Mouse (Mus musculus) MEL (cell line): ENCODE data around the gene Tmem106a. TPM values are rescaled to one million over a fixed set of nuclear protein-coding genes. Genes with fewer than 3 reads are reported as not detected.
"Not testable (repeated sequence)": the region's sequence is repeated elsewhere in the genome, so short reads cannot be mapped to it uniquely, and the experiment has no call there.

ENCODE experiments used
- DNase-seq: peaks from one replicate; pipeline ENCODE4 v3.0.0; 2011; ENCODE audit warnings: low read depth, low spot score
- H3K27ac ChIP-seq: 2 replicates; pipeline ENCODE4 v1.5.1; 2012; ENCODE audit warnings: low read depth, mild to moderate bottlenecking, control low read depth, low read length, moderate library complexity; ENCODE audit not compliant: control insufficient read depth
- H3K27me3 ChIP-seq, 2 experiments: fragments of 150-350 bp in 1 of 2; sonication (generic) in 1 of 2; 2 replicates each; pipeline ENCODE4 v1.6.1; 2012; ENCODE audit warnings: low read length in 2 of 2, mild to moderate bottlenecking in 2 of 2, improper control_type of control experiment in 1 of 2, moderate library complexity in 1 of 2; ENCODE audit not compliant: insufficient read depth in 2 of 2, control insufficient read depth in 1 of 2
- H3K36me3 ChIP-seq, 2 experiments: 2 replicates each; pipeline ENCODE4 v1.6.1; 2012 to 2014; ENCODE audit warnings: low read length in 2 of 2, improper control_type of control experiment in 1 of 2, inconsistent platforms in 1 of 2, mild to moderate bottlenecking in 1 of 2; ENCODE audit not compliant: insufficient read depth in 2 of 2, control insufficient read depth in 1 of 2
- H3K4me1 ChIP-seq, 2 experiments: fragments of 150-350 bp in 1 of 2; sonication (generic) in 1 of 2; 2 replicates each; pipeline ENCODE4 v1.6.1; 2012; ENCODE audit warnings: low read length in 2 of 2, improper control_type of control experiment in 1 of 2, mild to moderate bottlenecking in 1 of 2; ENCODE audit not compliant: insufficient read depth in 2 of 2, control insufficient read depth in 1 of 2
- H3K4me3 ChIP-seq, 2 experiments: fragments of 150-350 bp in 1 of 2; sonication (generic) in 1 of 2; 2 replicates each; pipeline ENCODE4 v1.5.1; 2012; ENCODE audit warnings: low read depth in 2 of 2, low read length in 2 of 2, mild to moderate bottlenecking in 2 of 2, moderate library complexity in 2 of 2, control low read depth in 1 of 2, improper control_type of control experiment in 1 of 2; ENCODE audit not compliant: control insufficient read depth in 1 of 2, insufficient read depth in 1 of 2
- H3K79me2 ChIP-seq: 2 replicates; pipeline ENCODE4 v1.6.1; 2012; ENCODE audit warnings: mild to moderate bottlenecking, low read length, moderate library complexity; ENCODE audit not compliant: control insufficient read depth, poor library complexity, insufficient read depth
- H3K9ac ChIP-seq: 2 replicates; pipeline ENCODE4 v1.6.1; 2012; ENCODE audit warnings: low read depth, mild to moderate bottlenecking, control low read depth, low read length, moderate library complexity; ENCODE audit not compliant: control insufficient read depth, poor library complexity, severe bottlenecking
- H3K9me3 ChIP-seq: fragments of 150-350 bp; sonication (generic); replicated peaks from 2 replicates; pipeline ENCODE4 v1.6.1; 2012; ENCODE audit warnings: mild to moderate bottlenecking, low read length, improper control_type of control experiment, moderate library complexity; ENCODE audit not compliant: insufficient read depth
- ETS1 ChIP-seq: IDR thresholded peaks from 2 replicates; pipeline ENCODE4 v1.6.1; 2012; ENCODE audit warnings: low read depth, mild to moderate bottlenecking, inconsistent platforms, low read length, improper control_type of control experiment, moderate library complexity
- GATA1 ChIP-seq: IDR thresholded peaks from 2 replicates; pipeline ENCODE4 v1.6.1; 2011; ENCODE audit warnings: low read depth, low read length, improper control_type of control experiment
- HCFC1 ChIP-seq: IDR thresholded peaks from 2 replicates; pipeline ENCODE4 v1.6.1; 2012; ENCODE audit warnings: low read depth, mild to moderate bottlenecking, inconsistent platforms, low read length, improper control_type of control experiment, moderate library complexity
- JUND ChIP-seq: IDR thresholded peaks from 2 replicates; pipeline ENCODE4 v1.6.1; 2011; ENCODE audit warnings: low read depth, mild to moderate bottlenecking, improper control_type of control experiment, low read length
- MAX ChIP-seq: IDR thresholded peaks from 2 replicates; pipeline ENCODE4 v1.6.1; 2011; ENCODE audit warnings: low read length, improper control_type of control experiment
- MAZ ChIP-seq: IDR thresholded peaks from 2 replicates; pipeline ENCODE4 v1.6.1; 2012; ENCODE audit warnings: low read depth, mild to moderate bottlenecking, inconsistent platforms, low read length, improper control_type of control experiment
- MEF2A ChIP-seq: IDR thresholded peaks from 2 replicates; pipeline ENCODE4 v1.6.1; 2014; ENCODE audit warnings: low read depth, mild to moderate bottlenecking, inconsistent platforms, low read length, improper control_type of control experiment; ENCODE audit not compliant: poor library complexity, insufficient replicate concordance, severe bottlenecking; ENCODE audit errors: extremely low read depth
- MXI1 ChIP-seq: IDR thresholded peaks from 2 replicates; pipeline ENCODE4 v1.6.1; 2011; ENCODE audit warnings: mild to moderate bottlenecking, low read depth, low read length, improper control_type of control experiment
- MYC ChIP-seq: IDR thresholded peaks from 2 replicates; pipeline ENCODE4 v1.6.1; 2011; ENCODE audit warnings: low read depth, mild to moderate bottlenecking, low read length, improper control_type of control experiment, moderate library complexity
- NELFE ChIP-seq: IDR thresholded peaks from 2 replicates; pipeline ENCODE4 v1.6.1; 2011; ENCODE audit warnings: low read depth, low read length, improper control_type of control experiment
- NRF1 ChIP-seq: IDR thresholded peaks from 2 replicates; pipeline ENCODE4 v1.6.1; 2014; ENCODE audit warnings: low read depth, mild to moderate bottlenecking, inconsistent platforms, low read length, improper control_type of control experiment, moderate library complexity; ENCODE audit not compliant: poor library complexity, insufficient read depth, severe bottlenecking
- POLR2A ChIP-seq, 2 experiments: IDR thresholded peaks; 2 replicates each; pipeline ENCODE4 v1.6.1; 2011 to 2012; ENCODE audit warnings: low read length in 2 of 2, mild to moderate bottlenecking in 2 of 2, control low read depth in 1 of 2, improper control_type of control experiment in 1 of 2, low read depth in 1 of 2, moderate library complexity in 1 of 2; ENCODE audit not compliant: control insufficient read depth in 1 of 2, insufficient read depth in 1 of 2, poor library complexity in 1 of 2
- POLR2AphosphoS2 ChIP-seq: IDR thresholded peaks from 2 replicates; pipeline ENCODE4 v1.6.1; 2011; ENCODE audit warnings: low read length, improper control_type of control experiment
- POLR2AphosphoS5 ChIP-seq: IDR thresholded peaks from 2 replicates; pipeline ENCODE4 v1.6.1; 2012; ENCODE audit warnings: low read depth, borderline replicate concordance, mild to moderate bottlenecking, inconsistent platforms, low read length, moderate library complexity, mixed read lengths
- SIN3A ChIP-seq: IDR thresholded peaks from 2 replicates; pipeline ENCODE4 v1.6.1; 2012; ENCODE audit warnings: low read length, improper control_type of control experiment, inconsistent platforms
- SMC3 ChIP-seq: IDR thresholded peaks from 2 replicates; pipeline ENCODE4 v1.6.1; 2011; ENCODE audit warnings: low read depth, low read length, improper control_type of control experiment
- TBP ChIP-seq: IDR thresholded peaks from 2 replicates; pipeline ENCODE4 v1.8.0; 2011; ENCODE audit warnings: low read depth, low read length, improper control_type of control experiment
- TCF12 ChIP-seq: IDR thresholded peaks from 2 replicates; pipeline ENCODE4 v1.6.1; 2014; ENCODE audit warnings: low read depth, mild to moderate bottlenecking, inconsistent platforms, low read length, improper control_type of control experiment, moderate library complexity
- USF1 ChIP-seq: IDR thresholded peaks from 2 replicates; pipeline ENCODE4 v1.6.1; 2014; ENCODE audit warnings: low read depth, mild to moderate bottlenecking, inconsistent platforms, low read length, improper control_type of control experiment, moderate library complexity
- ZKSCAN1 ChIP-seq: IDR thresholded peaks from 2 replicates; pipeline ENCODE4 v1.6.1; 2012; ENCODE audit warnings: low read depth, mild to moderate bottlenecking, inconsistent platforms, low read length, improper control_type of control experiment, moderate library complexity
- ZMIZ1 ChIP-seq: IDR thresholded peaks from 2 replicates; pipeline ENCODE4 v1.6.1; 2012; ENCODE audit warnings: low read depth, mild to moderate bottlenecking, inconsistent platforms, low read length, improper control_type of control experiment, moderate library complexity
- polyA plus RNA-seq, 2 experiments: library from polyadenylated mRNA; stranded (reverse) in 1 of 2; unstranded in 1 of 2; fragments of >175 nt in 1 of 2; fragments of >200 nt in 1 of 2; gene quantifications; 2 replicates each; pipeline versions ENCODE4 v1.2.1 to v1.2.4; 2012; ENCODE audit warnings: low replicate concordance in 2 of 2, low read depth in 1 of 2; ENCODE audit not compliant: insufficient read length in 2 of 2, insufficient read depth in 1 of 2, missing spikeins in 1 of 2
- total RNA-seq: library from RNA; depleted of rRNA; stranded (reverse); fragments of 300-350 nt; gene quantifications from 2 replicates; pipeline ENCODE4 v1.2.3, GENCODE M21; 2012

Gene Tmem106a
- total and polyA plus RNA-seq, 3 experiments: 0.23 to 0.81 TPM; not detected in 1

DNA sequence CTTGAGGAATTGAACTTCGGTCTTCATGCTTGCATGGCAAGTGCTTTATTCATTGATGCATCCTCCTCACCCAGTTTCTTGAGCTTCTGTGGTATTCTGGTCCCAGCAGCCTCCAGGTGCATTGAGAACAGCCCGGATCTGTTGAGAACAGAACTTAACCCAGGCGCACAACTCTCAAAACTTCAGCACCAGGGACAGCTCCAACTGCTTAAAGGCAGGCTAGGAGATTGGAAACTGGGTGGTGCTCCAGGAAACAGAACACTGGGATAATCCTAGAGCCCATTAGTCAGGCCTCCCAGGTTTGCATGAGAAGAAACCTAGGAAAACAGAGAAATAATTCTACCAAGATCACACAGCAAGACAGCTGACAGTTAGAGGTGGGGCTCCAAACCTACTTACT lies 20.4 kb downstream of the Tmem106a start:
- TF ChIP-seq HCFC1 (no peak; the same call in 1 of the 2 replicates), SMC3 (no peak), MXI1 (peak; percentile 82), SIN3A (peak; percentile 93), TBP (peak; percentile 29; the same call in 1 of the 2 replicates)
- no peaks in the 10 kb centered on the region; a peak in 1 of 4 replicates for H3K36me3 ChIP-seq
- no peaks in the 10 kb centered on the region for H3K4me1 ChIP-seq
- no peaks in the 10 kb centered on the region for H3K79me2 ChIP-seq
- H3K9me3 ChIP-seq: no peaks in the 10 kb centered on the region
- no peak overlapping the region for H3K27ac ChIP-seq
- H3K27me3 ChIP-seq: no peaks in the 10 kb centered on the region; a peak in 2 of 4 replicates
- peak; percentile 93 for DNase-seq
- H3K9ac ChIP-seq: no peak overlapping the region
- no peak overlapping the region for H3K4me3 ChIP-seq

DNA sequence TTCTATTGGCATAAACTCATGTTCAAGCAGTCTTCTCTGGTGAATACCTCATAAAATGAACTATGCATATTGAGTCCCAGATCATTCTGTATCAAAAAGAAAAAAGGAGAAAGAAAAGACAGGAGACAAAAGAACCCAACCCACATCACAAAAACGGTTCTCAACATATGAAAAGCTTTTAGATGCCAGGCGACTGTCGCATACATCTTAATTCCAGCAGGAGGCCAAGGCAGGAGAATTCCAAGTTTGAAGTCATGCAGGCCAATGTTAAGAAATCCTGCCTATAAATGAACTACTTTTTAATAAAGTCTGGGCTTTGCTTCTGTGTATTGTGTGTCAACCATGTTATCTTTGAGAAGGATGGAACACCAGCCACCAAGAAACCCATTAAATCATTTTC lies 22.1 kb downstream of the Tmem106a start:
- Histone ChIP-seq H3K9ac (no peak overlapping the region), H3K27ac (no peak overlapping the region), H3K9me3 (no peaks in the 10 kb centered on the region), H3K36me3 (no peaks in the 10 kb centered on the region; a peak in 1 of 4 replicates), H3K4me3 (no peak overlapping the region), H3K79me2 (no peaks in the 10 kb centered on the region), H3K27me3 (no peaks in the 10 kb centered on the region; a peak in 2 of 4 replicates), H3K4me1 (no peaks in the 10 kb centered on the region)
- DNase-seq: no peak
- TF ChIP-seq NRF1 (no peak), ZKSCAN1 (no peak), SMC3 (no peak)

DNA sequence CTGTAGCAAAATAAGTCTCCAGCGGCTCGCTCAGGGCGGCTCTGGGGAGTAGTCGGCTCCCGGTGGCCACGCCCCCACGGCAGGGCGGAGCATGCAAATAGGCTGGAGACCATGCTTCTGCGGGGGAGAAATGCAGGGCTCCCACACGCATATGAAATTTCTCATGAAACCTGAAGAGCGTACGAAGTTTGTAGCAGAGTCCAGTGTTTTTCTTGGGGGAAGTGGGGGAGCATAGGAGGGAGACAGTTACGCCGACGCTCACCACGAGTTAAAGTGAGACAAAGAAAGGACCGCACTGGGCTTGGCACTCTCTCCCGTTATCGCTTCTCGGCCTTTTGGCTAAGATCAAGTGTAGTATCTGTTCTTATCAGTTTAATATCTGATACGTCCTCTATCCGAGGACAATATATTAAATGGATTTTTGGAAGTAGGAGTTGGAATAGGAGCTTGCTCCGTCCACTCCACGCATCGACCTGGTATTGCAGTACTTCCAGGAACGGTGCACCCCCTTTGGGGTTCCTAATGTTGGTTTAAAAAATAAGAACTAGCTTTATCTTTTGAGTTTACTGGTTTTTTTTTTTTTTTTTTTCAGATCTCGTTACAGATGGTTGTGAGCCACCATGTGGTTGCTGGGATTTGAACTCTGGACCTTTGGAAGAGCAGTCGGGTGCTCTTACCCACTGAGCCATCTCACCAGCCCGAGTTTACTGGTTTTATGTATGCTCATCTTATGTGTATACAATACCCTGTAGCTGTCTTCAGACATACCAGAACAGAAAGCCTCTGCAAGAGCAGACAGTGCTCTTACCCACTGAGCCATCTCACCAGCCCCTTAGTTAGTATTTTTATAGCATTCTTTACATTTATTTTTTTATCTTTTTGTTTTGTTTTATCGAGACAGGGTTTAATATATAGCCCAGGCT lies 22.8 kb downstream of the Tmem106a start:
- TF ChIP-seq SIN3A: peak; percentile 74
- peak; percentile 99 for TF ChIP-seq TBP
- peak; percentile 72 for TF ChIP-seq NELFE
- TF ChIP-seq MAX: peak; percentile 27; the same call in 1 of the 2 replicates
- TF ChIP-seq MAZ: peak; percentile 43; the same call in 1 of the 2 replicates
- peak; percentile 93 for TF ChIP-seq ETS1
- TF ChIP-seq ZMIZ1: peak; percentile 98
- TF ChIP-seq MEF2A: 0 out of 2 replicates have a peak, but pooled peaks have one; percentile 19
- TF ChIP-seq MYC: peak; percentile 85
- TF ChIP-seq USF1: peak; percentile 34; the same call in 1 of the 2 replicates
- peak; percentile 58 for TF ChIP-seq GATA1
- 0 out of 2 replicates have a peak, but pooled peaks have one; percentile 96 for TF ChIP-seq POLR2AphosphoS5
- peak; percentile 98 for TF ChIP-seq POLR2AphosphoS2
- peak; percentile 72 for TF ChIP-seq HCFC1
- peak; percentile 96 to 97 for TF ChIP-seq POLR2A (IDR thresholded peaks at IDR 0.05; ENCODE audit: control insufficient read depth in 1 of 2, insufficient read depth in 1 of 2, low read depth in 1 of 2, low read length in 2 of 2, poor library complexity in 1 of 2)
- peak; percentile 58; the same call in 1 of the 2 replicates for TF ChIP-seq TCF12
- TF ChIP-seq JUND: peak; percentile 73
- H3K9ac ChIP-seq: peak overlapping the region; percentile 58
- not testable (repeated sequence) for H3K9me3 ChIP-seq

More for the DNA sequence above, 22.8 kb downstream of the Tmem106a start:
- H3K36me3 ChIP-seq, H3K27me3 ChIP-seq, H3K4me3 ChIP-seq, H3K4me1 ChIP-seq, H3K79me2 ChIP-seq: not testable (repeated sequence)
- H3K27ac ChIP-seq: peak overlapping the region; percentile 95
- DNase-seq: peak; percentile 97
